Mouse (Mus musculus) bone marrow, adult 2 months (tissue): Measurements from ENCODE around the gene Olfr444.

ENCODE experiments used
- CTCF ChIP-seq: fragments of 200-500 bp; IDR thresholded peaks from 2 replicates; pipeline ENCODE4 v1.5.1; 2011; ENCODE audit warnings: low read length, control low read depth; ENCODE audit not compliant: control insufficient read depth, insufficient read depth
- POLR2A ChIP-seq: fragments of 200-500 bp; IDR thresholded peaks from 2 replicates; pipeline ENCODE4 v1.6.1; 2011; ENCODE audit warnings: low read depth, mild to moderate bottlenecking, control low read depth, low read length, borderline replicate concordance; ENCODE audit not compliant: control insufficient read depth

DNA sequence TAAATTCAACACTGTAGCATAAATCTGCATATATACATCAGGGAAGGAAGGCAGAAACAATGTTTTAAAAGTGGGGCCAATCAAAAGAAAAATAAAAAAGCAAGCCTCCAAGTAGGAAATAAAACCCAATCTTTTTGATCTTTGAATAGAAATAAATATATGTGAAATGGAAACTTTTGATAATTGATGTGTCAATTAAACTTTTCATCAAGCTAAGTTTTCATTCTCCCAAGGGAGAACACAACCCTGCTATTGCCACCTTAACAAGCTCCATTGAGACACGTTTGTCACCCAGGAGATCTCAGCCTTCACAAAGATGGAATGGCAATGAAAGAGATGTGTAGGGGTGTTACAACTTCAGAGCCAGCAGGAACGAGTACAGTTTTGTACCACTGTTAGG, 27.8 kb upstream of the Olfr444 start, which contains the start of gene Olfr446:
- TF ChIP-seq CTCF (no peak), POLR2A (no peak)
